15 mouse cellular contexts compared by ENCODE assay signal in the genomic region with DNA sequence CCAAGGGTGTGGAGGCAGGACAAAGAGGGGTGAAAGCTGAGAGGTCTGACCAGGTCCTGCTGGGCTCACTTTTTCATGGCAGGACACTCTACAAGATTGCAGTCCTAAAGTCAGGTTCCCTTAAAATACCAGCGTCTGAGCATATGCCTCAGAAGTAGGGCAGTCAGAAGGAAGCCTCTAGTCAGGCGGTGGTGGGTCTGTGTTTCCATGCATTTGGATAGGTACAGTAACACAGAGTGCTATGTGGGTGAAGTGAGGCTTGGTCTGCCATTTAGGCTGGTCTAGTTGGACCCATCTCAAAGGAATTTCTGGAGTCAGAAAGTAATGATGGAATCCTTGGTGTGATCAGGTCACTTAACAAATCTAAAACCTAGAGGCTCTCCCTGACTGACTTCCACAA.
"Had no signal": no experiment of that assay in that cellular context is flagged by ENCODE, and none has a peak within 500 bp of the region (broad histone marks: within the 10 kb centered on the region; RNA-seq: fewer than 3 reads in every experiment).

No protein-coding gene starts in this region.

- H3K9me3 ChIP-seq: liver, embryonic 13.5 days; midbrain, embryonic 10.5 days; neural tube, embryonic 13.5 days had no signal

- H3K27ac ChIP-seq: liver, embryonic 13.5 days; midbrain, embryonic 10.5 days; neural tube, embryonic 13.5 days had no signal

- H3K4me3 ChIP-seq: left cerebral cortex, adult 2 months; liver, embryonic 13.5 days; midbrain, embryonic 10.5 days; neural tube, embryonic 13.5 days had no signal

- H3K4me1 ChIP-seq: midbrain, embryonic 10.5 days; neural tube, embryonic 13.5 days had no signal

- DNase-seq: kidney, adult 18-20 months; kidney, adult 9 months; kidney, postnatal 14 days; kidney, postnatal 4 days; layer of hippocampus, postnatal 36 days; liver, embryonic 13.5 days; lung, adult 2 months; lung, postnatal 14 days; lung, postnatal 4 days; midbrain, embryonic 14.5 days; thymus, adult 18-20 months; thymus, postnatal 36 days had no signal

- H3K4me2 ChIP-seq: liver, embryonic 13.5 days; neural tube, embryonic 13.5 days had no signal

- H3K27me3 ChIP-seq: liver, embryonic 13.5 days; neural tube, embryonic 13.5 days had no signal

- H3K9ac ChIP-seq: liver, embryonic 13.5 days; neural tube, embryonic 13.5 days had no signal
